Comparison of ENCODE assay signal across 8 mouse cellular contexts in the genomic region with DNA sequence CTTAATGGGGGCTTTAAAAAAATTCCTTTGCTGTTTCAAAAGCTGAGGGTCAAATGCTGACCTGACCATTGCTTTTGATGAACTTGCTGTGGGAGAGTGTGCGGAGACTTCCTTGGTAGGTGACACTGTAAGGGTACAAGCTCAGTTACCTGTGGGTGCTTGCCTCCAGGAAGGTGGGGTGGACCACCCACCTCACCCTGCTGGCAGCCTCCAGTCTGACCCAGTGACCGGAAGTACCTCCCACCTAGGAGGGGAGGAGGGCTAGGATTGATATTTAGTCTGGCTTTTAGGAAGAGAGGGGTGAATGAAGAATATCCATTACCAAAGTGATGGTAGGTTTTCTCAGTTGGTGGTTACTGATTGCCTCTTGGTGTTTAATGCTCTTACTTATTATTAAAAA.
DNase-seq lines count a peak whose midpoint lies in the region; ATAC-seq and TF ChIP-seq lines count a peak whose summit lies in the region.

No protein-coding gene starts in this region.

- peak overlapping the region; percentile 87 for H3K4me2 ChIP-seq in liver, embryonic 12.5 days

- H3K9ac ChIP-seq in liver, embryonic 12.5 days = no peak overlapping the region

- peaks cover 23% of the 10 kb centered on the region for H3K4me1 ChIP-seq in cerebellum, adult 2 months (ENCODE audit: control insufficient read depth, insufficient read depth, low read length)
- H3K4me1 ChIP-seq in testis, adult 2 months (ENCODE audit: control insufficient read depth, insufficient read depth, low read length) = peaks cover 16% of the 10 kb centered on the region
- H3K4me1 ChIP-seq in liver, embryonic 12.5 days = peaks cover 70% of the 10 kb centered on the region

- H3K4me3 ChIP-seq in cerebellum, adult 2 months (replicated peaks; ENCODE audit: insufficient read depth, low read depth, low read length) = peak overlapping the region; percentile 94
- H3K4me3 ChIP-seq in testis, adult 2 months (ENCODE audit: control insufficient read depth, low read depth, low read length) = peak overlapping the region; percentile 49; the same call in 1 of the 2 replicates
- peak overlapping the region; percentile 88 for H3K4me3 ChIP-seq in liver, embryonic 12.5 days

- no peak overlapping the region for H3K27ac ChIP-seq in cerebellum, adult 2 months (ENCODE audit: insufficient read depth, low read length)
- peak overlapping the region; percentile 76 for H3K27ac ChIP-seq in testis, adult 2 months (ENCODE audit: control insufficient read depth, insufficient read depth, low read depth, low read length)
- H3K27ac ChIP-seq in liver, embryonic 12.5 days = no peak overlapping the region

- DNase-seq in cerebellum, adult 2 months = no peak
- no peak for DNase-seq in cerebellum, postnatal 10 days
- no peak for DNase-seq in testis, postnatal 10 days (ENCODE audit: low spot score)
- no peak for DNase-seq in urinary bladder, postnatal 10 days (ENCODE audit: low spot score)
- no peak for DNase-seq in layer of hippocampus, postnatal 36 days

- H3K9me3 ChIP-seq in liver, embryonic 12.5 days (replicated peaks) = no peaks in the 10 kb centered on the region

- no peak for TF ChIP-seq POLR2A in cerebellum, adult 2 months (IDR thresholded peaks at IDR 0.05; ENCODE audit: borderline replicate concordance, insufficient read depth, low read length)
- TF ChIP-seq POLR2A in testis, adult 2 months (IDR thresholded peaks at IDR 0.05; ENCODE audit: control insufficient read depth, low read depth, low read length) = no peak

- no peaks in the 10 kb centered on the region for H3K36me3 ChIP-seq in testis, adult 2 months (ENCODE audit: control insufficient read depth, insufficient read depth, low read length)
- H3K36me3 ChIP-seq in liver, embryonic 12.5 days = peaks cover 17% of the 10 kb centered on the region

- no peak for TF ChIP-seq CTCF in cerebellum, adult 2 months (IDR thresholded peaks at IDR 0.05; ENCODE audit: borderline replicate concordance, insufficient read depth, low read depth, low read length)
- no peak for TF ChIP-seq CTCF in testis, adult 2 months (IDR thresholded peaks at IDR 0.05; ENCODE audit: control insufficient read depth, insufficient read depth, insufficient replicate concordance, low read depth, low read length)

- no peak for ATAC-seq in liver, embryonic 12.5 days
- ATAC-seq in megakaryocyte progenitor cell, adult 5-6 weeks (replicated peaks; ENCODE audit: poor library complexity) = no peak

- no peaks in the 10 kb centered on the region for H3K27me3 ChIP-seq in cerebellum, adult 2 months (ENCODE audit: control insufficient read depth, insufficient read depth, low read length)
- no peaks in the 10 kb centered on the region for H3K27me3 ChIP-seq in testis, adult 2 months (ENCODE audit: control insufficient read depth, insufficient read depth, low read length)
- H3K27me3 ChIP-seq in liver, embryonic 12.5 days (replicated peaks) = no peaks in the 10 kb centered on the region

- 26% methylated on average over 2 of the region's 2 CpGs for WGBS in cerebellum, adult 2 months
- 60% methylated on average over 2 of the region's 2 CpGs for WGBS in liver, embryonic 12.5 days (ENCODE audit: insufficient replicate concordance)
